Comparison of ENCODE assay signal across 8 mouse cellular contexts in genomic region chr4:123254617-123255016, GRCm38 (mm10). TPM values are rescaled to one million over a fixed set of nuclear protein-coding genes. Genes with fewer than 3 reads are reported as not detected.
DNase-seq lines count a peak whose midpoint lies in the region; ATAC-seq and TF ChIP-seq lines count a peak whose summit lies in the region.

No protein-coding gene starts in this region.

- H3K4me1 ChIP-seq in kidney, adult 2 months (ENCODE audit: control insufficient read depth, insufficient read depth, low read length): no peaks in the 10 kb centered on the region
- peaks cover 6 to 7% of the 10 kb centered on the region in 2 experiments for H3K4me1 ChIP-seq in CH12.LX (ENCODE audit: control insufficient read depth in 1 of 2, insufficient read depth in 2 of 2)
- no peaks in the 10 kb centered on the region for H3K4me1 ChIP-seq in hindbrain, embryonic 15.5 days (replicated peaks)
- no peaks in the 10 kb centered on the region for H3K4me1 ChIP-seq in neural tube, embryonic 14.5 days (ENCODE audit: control insufficient read depth, insufficient read depth, low read length)

- H3K27ac ChIP-seq in kidney, adult 2 months (ENCODE audit: insufficient read depth, low read depth, low read length): no peak overlapping the region
- H3K27ac ChIP-seq in CH12.LX (ENCODE audit: insufficient read depth, low read depth): no peak overlapping the region
- no peak overlapping the region for H3K27ac ChIP-seq in hindbrain, embryonic 15.5 days (replicated peaks)
- H3K27ac ChIP-seq in neural tube, embryonic 14.5 days (ENCODE audit: low read depth, low read length): no peak overlapping the region

- H3K9ac ChIP-seq in CH12.LX (ENCODE audit: insufficient read depth, low read depth): no peak overlapping the region
- H3K9ac ChIP-seq in hindbrain, embryonic 15.5 days: no peak overlapping the region
- no peak overlapping the region for H3K9ac ChIP-seq in neural tube, embryonic 14.5 days (replicated peaks; ENCODE audit: low read depth, low read length)

- dilution Hi-C loops in CH12.LX (cut with MboI; ENCODE audit: extremely low pct_ligation_motif_present, extremely low pct_unique_long_range_greater_than_20kb, low sequenced_read_pairs): no loop called here

- peak; percentile 81; the same call in 1 of the 2 replicates for ATAC-seq in hindbrain, embryonic 15.5 days (ENCODE audit: low FRiP score, low read depth)
- peak; percentile 72; the same call in 1 of the 2 replicates for ATAC-seq in neural tube, embryonic 14.5 days (ENCODE audit: low read depth)

- peak; percentile 63 for TF ChIP-seq RAD21 in CH12.LX (IDR thresholded peaks at IDR 0.05; ENCODE audit: low read depth, low read length)

- no peaks in the 10 kb centered on the region for H3K36me3 ChIP-seq in kidney, adult 2 months (ENCODE audit: control insufficient read depth, insufficient read depth, low read length)
- H3K36me3 ChIP-seq in CH12.LX (replicated peaks in 1 of 2; ENCODE audit: control insufficient read depth in 1 of 2, insufficient read depth in 1 of 2, low read length in 1 of 2): no peaks in the 10 kb centered on the region
- H3K36me3 ChIP-seq in hindbrain, embryonic 15.5 days: no peaks in the 10 kb centered on the region
- no peaks in the 10 kb centered on the region for H3K36me3 ChIP-seq in neural tube, embryonic 14.5 days (ENCODE audit: control insufficient read depth, insufficient read depth, low read length)

- no peaks in the 10 kb centered on the region for H3K79me2 ChIP-seq in CH12.LX (replicated peaks; ENCODE audit: control insufficient read depth, extremely low read depth, insufficient read depth, poor library complexity, severe bottlenecking)

- no peak for TF ChIP-seq POLR2A in kidney, adult 2 months (IDR thresholded peaks at IDR 0.05; ENCODE audit: low read depth, low read length)
- no peak for TF ChIP-seq POLR2A in CH12.LX (IDR thresholded peaks at IDR 0.05; ENCODE audit: low read depth, low read length)

- in situ Hi-C loops in CH12.LX (cut with MboI; ENCODE audit: low pct_ligation_motif_present, low pct_unique_long_range_greater_than_20kb, low sequenced_read_pairs): no loop called here

- no peak overlapping the region for H3K4me3 ChIP-seq in kidney, adult 2 months (ENCODE audit: insufficient read depth, low read depth, low read length)
- H3K4me3 ChIP-seq in CH12.LX (replicated peaks in 1 of 3; ENCODE audit: low read depth in 2 of 3, low read length in 2 of 3, poor library complexity in 1 of 3): no peak overlapping the region
- H3K4me3 ChIP-seq in hindbrain, embryonic 15.5 days: no peak overlapping the region
- H3K4me3 ChIP-seq in neural tube, embryonic 14.5 days (ENCODE audit: low read depth, low read length): no peak overlapping the region

- no peaks in the 10 kb centered on the region for H3K27me3 ChIP-seq in kidney, adult 2 months (replicated peaks; ENCODE audit: control insufficient read depth, insufficient read depth, low read length)
- H3K27me3 ChIP-seq in CH12.LX (replicated peaks): peaks cover 17% of the 10 kb centered on the region
- H3K27me3 ChIP-seq in hindbrain, embryonic 15.5 days: no peaks in the 10 kb centered on the region
- H3K27me3 ChIP-seq in neural tube, embryonic 14.5 days (ENCODE audit: control insufficient read depth, insufficient read depth, low read length): no peaks in the 10 kb centered on the region

- no peak for TF ChIP-seq EP300 in CH12.LX (IDR thresholded peaks at IDR 0.05; ENCODE audit: low read length)

- no peak overlapping the region for H3K4me2 ChIP-seq in CH12.LX (ENCODE audit: insufficient read depth, low read depth, poor library complexity, severe bottlenecking)
- no peak overlapping the region for H3K4me2 ChIP-seq in hindbrain, embryonic 15.5 days
- no peak overlapping the region for H3K4me2 ChIP-seq in neural tube, embryonic 14.5 days (ENCODE audit: low read depth, low read length)

- 10% methylated on average over 5 of the region's 5 CpGs for WGBS in kidney, adult 2 months
- WGBS in hindbrain, embryonic 15.5 days: 14% methylated on average over 5 of the region's 5 CpGs
- 19% methylated on average over 5 of the region's 5 CpGs for WGBS in neural tube, embryonic 14.5 days

- peak; percentile 40 for TF ChIP-seq CTCF in kidney, adult 2 months (conservative IDR thresholded peaks at IDR 0.05; ENCODE audit: insufficient read depth, insufficient read length, low read depth, low read length)
- TF ChIP-seq CTCF in CH12.LX (conservative IDR thresholded peaks at IDR 0.05 in 1 of 2, IDR thresholded peaks at IDR 0.05 in 1 of 2; ENCODE audit: low read depth in 2 of 2, low read length in 2 of 2): peak; percentile 39 to 71

- no peaks in the 10 kb centered on the region for H3K9me3 ChIP-seq in CH12.LX (replicated peaks; ENCODE audit: low read length)
- H3K9me3 ChIP-seq in hindbrain, embryonic 15.5 days: no peaks in the 10 kb centered on the region
- H3K9me3 ChIP-seq in neural tube, embryonic 14.5 days (ENCODE audit: control insufficient read depth, low read length): no peaks in the 10 kb centered on the region

- peak; percentile 71 for DNase-seq in kidney, adult 2 months
- no peak for DNase-seq in kidney, adult 18-20 months
- peak; percentile 69 for DNase-seq in CH12.LX (ENCODE audit: extremely low read depth)
- DNase-seq in adipocyte (ENCODE audit: low spot score): peak; percentile 72
- DNase-seq in thymus, postnatal 25 days: no peak
- DNase-seq in adrenal gland, adult 18-20 months (ENCODE audit: low spot score in 2 of 2): no peak

TF ChIP-seq in CH12.LX, 34 proteins besides CTCF, POLR2A, EP300 and RAD21:
- TF ChIP-seq SMC3 (IDR thresholded peaks at IDR 0.05; ENCODE audit: low read depth, low read length) (peak; percentile 68), ZMIZ1 (IDR thresholded peaks at IDR 0.05; ENCODE audit: low read depth, low read length) (no peak), ZC3H11A (IDR thresholded peaks at IDR 0.05; ENCODE audit: low read depth, low read length) (peak; percentile 37; the same call in 1 of the 2 replicates)

RNA-seq across cellular contexts. Expression of gene Pabpc4, which starts 7.5 kb away (rescaled TPM):
- polyA plus RNA-seq in kidney, adult 2 months (2012; rRNA removed): 57.8 and 67.1 TPM in 2 replicates
- total RNA-seq in CH12.LX (2012; rRNA removed) (318 and 326 TPM in 2 replicates), CH12.LX (2014; rRNA removed) (206 and 207 TPM in 2 replicates)
- polyA plus RNA-seq in CH12.LX (2012; ENCODE audit: insufficient read length, low read depth): 370 and 444 TPM in 2 replicates
- polyA plus RNA-seq in hindbrain, embryonic 15.5 days (2015; fragmentation: Nextera tagmentation; extraction: Ambion mirVana): 27.7 and 32.2 TPM in 2 replicates
- 27.3 and 30.2 TPM in 2 replicates for polyA plus RNA-seq in neural tube, embryonic 14.5 days (2014; fragmentation: Nextera tagmentation; extraction: Ambion mirVana)
- 10 to 100 TPM; 93.9 to 99.8 TPM for total RNA-seq in adrenal gland, adult 18-20 months (2021)

RNA-seq across cellular contexts. Expression of gene Heyl, which starts 21.3 kb away (rescaled TPM):
- polyA plus RNA-seq in kidney, adult 2 months (2012; rRNA removed): 3.5 and 4.1 TPM in 2 replicates
- total RNA-seq in CH12.LX (2012; rRNA removed): not detected in 2 replicates
- not detected in 2 replicates for total RNA-seq in CH12.LX (2014; rRNA removed)
- not detected in 2 replicates for polyA plus RNA-seq in CH12.LX (2012; ENCODE audit: insufficient read length, low read depth)
- polyA plus RNA-seq in hindbrain, embryonic 15.5 days (2015; fragmentation: Nextera tagmentation; extraction: Ambion mirVana): 6.4 and 6.5 TPM in 2 replicates
- 3.5 and 9.3 TPM in 2 replicates for polyA plus RNA-seq in neural tube, embryonic 14.5 days (2014; fragmentation: Nextera tagmentation; extraction: Ambion mirVana)
- total RNA-seq in adrenal gland, adult 18-20 months (2021): 10 to 100 TPM in 1 of 2 experiments, 1 to 10 TPM in 1; 4.7 to 11.3 TPM

RNA-seq across cellular contexts. Expression of gene Nt5c1a, which starts 53.3 kb away (rescaled TPM):
- 0.91 and 0.94 TPM in 2 replicates for polyA plus RNA-seq in kidney, adult 2 months (2012; rRNA removed)
- total RNA-seq in CH12.LX (2012; rRNA removed) (not detected in 2 replicates), CH12.LX (2014; rRNA removed) (not detected in 2 replicates)
- not detected in 2 replicates for polyA plus RNA-seq in CH12.LX (2012; ENCODE audit: insufficient read length, low read depth)
- polyA plus RNA-seq in hindbrain, embryonic 15.5 days (2015; fragmentation: Nextera tagmentation; extraction: Ambion mirVana): 0.16 and 0.30 TPM in 2 replicates
- 0.22 TPM in 1 of 2 replicates, not detected in the other for polyA plus RNA-seq in neural tube, embryonic 14.5 days (2014; fragmentation: Nextera tagmentation; extraction: Ambion mirVana)
- total RNA-seq in adrenal gland, adult 18-20 months (2021): 10 to 100 TPM; 46.6 to 52.5 TPM

Comparison
In these comparisons a context has a peak if more than half of its experiments do, and no peak if none do; other contexts are left out.
1. DNase-seq: peak in kidney, adult 2 months (single experiment), CH12.LX (single experiment) and adipocyte (single experiment); none in kidney, adult 18-20 months (single experiment), thymus, postnatal 25 days (single experiment) and adrenal gland, adult 18-20 months (0 of 2).